Mouse (Mus musculus) heart, adult 2 months (tissue): Measurements from ENCODE around the gene Daxx.

ENCODE experiments used
- CTCF ChIP-seq: fragments of 200-600 bp; IDR thresholded peaks from 2 replicates; pipeline ENCODE4 v1.8.1; 2022; ENCODE audit warnings: antibody characterized with exemption, mild to moderate bottlenecking, moderate library complexity
- EP300 ChIP-seq: fragments of 200-500 bp; IDR thresholded peaks from 2 replicates; pipeline ENCODE4 v1.6.1; 2011; ENCODE audit warnings: low read depth, low read length, control low read depth; ENCODE audit not compliant: insufficient read depth

DNA sequence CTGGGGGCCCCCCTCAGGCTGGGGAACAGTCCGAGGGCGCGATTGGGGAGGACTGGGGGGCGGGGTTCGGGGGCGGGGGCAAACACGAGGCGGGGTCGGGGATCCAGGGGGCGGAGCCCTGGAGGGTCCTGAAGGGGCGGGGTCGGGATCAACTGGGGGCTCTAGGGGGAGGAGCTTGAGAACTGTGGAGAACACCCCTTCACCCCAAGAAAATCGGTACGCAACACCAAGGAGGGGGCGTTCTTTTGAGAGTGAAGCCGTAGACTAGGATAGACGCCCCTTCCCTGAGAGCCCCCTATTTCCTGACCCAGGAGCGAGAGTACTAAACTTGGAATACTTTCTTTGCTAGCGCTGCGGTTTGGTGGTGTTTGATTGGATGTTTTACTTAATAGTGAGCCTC, 7.1 kb downstream of the Daxx start:
- TF ChIP-seq CTCF (no peak), EP300 (no peak)
